In the genomic region with DNA sequence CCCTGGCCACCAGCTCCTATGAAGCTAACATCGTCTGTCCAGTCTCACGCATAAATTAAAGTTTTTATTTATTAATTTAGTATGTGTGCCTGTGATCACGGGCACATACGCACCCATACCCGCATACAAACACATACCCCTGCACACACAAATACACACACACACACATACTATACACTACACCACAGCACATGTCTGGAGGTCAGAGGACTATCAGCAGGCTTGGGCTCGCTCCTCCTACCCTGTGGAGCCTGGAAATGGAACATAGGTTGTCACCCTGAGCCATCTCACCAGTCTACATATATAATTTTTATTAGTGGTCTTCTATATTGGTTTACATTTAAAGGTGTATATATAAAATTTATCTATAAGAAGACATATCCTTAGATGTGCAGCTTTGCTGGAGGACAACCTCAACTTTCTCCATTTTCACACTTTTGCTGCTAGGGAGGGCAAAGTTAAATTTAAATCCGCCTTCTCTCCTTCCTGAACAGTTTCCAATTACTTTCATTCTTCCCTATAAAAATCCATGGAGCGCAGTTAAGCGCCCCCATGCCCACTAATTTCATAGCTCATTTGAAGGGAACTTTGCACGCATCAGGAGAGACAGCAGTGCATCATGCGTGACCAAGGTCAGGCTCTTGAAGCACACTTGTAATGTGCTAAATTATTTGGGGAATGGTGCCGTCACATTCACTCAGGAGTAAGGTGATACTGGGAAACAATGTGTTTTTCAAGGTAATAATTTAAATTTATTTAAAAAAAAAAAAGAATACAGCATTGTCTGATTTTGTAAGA, we compare ENCODE assay signal across 10 mouse cellular contexts.
"Had no signal": no experiment of that assay in that cellular context is flagged by ENCODE, and none has a peak within 500 bp of the region (broad histone marks: within the 10 kb centered on the region; RNA-seq: fewer than 3 reads in every experiment).

No protein-coding gene starts in this region.

- H3K4me2 ChIP-seq: liver, embryonic 12.5 days; lung, embryonic 14.5 days had no signal

- H3K4me3 ChIP-seq: limb, embryonic 15.5 days; liver, embryonic 12.5 days; midbrain, embryonic 10.5 days; myocyte; neural tube, embryonic 15.5 days had no signal

- H3K27me3 ChIP-seq: limb, embryonic 15.5 days; liver, embryonic 12.5 days; neural tube, embryonic 15.5 days had no signal

- DNase-seq: layer of hippocampus, adult 9-11 months; thymus, adult 18-20 months had no signal

- H3K4me1 ChIP-seq: limb, embryonic 15.5 days; liver, embryonic 12.5 days; midbrain, embryonic 10.5 days; neural tube, embryonic 15.5 days had no signal

- H3K9me3 ChIP-seq: limb, embryonic 15.5 days; liver, embryonic 12.5 days; midbrain, embryonic 10.5 days; neural tube, embryonic 15.5 days had no signal

- H3K27ac ChIP-seq: limb, embryonic 15.5 days; liver, embryonic 12.5 days; midbrain, embryonic 10.5 days; neural tube, embryonic 15.5 days had no signal

- H3K36me3 ChIP-seq: limb, embryonic 15.5 days; liver, embryonic 12.5 days; midbrain, embryonic 10.5 days; neural tube, embryonic 15.5 days had no signal

- ATAC-seq: inflammation-experienced regulatory T-cells, adult 6 months; intestine, postnatal 0 days; liver, embryonic 12.5 days had no signal

- H3K9ac ChIP-seq: limb, embryonic 15.5 days; liver, embryonic 12.5 days; lung, embryonic 14.5 days; neural tube, embryonic 15.5 days had no signal
